ENCODE assay signal across 10 mouse cellular contexts in genomic region chr11:84526451-84526850, GRCm38 (mm10). TPM values are rescaled to one million over a fixed set of nuclear protein-coding genes. Genes with fewer than 3 reads are reported as not detected.
DNase-seq lines count a peak whose midpoint lies in the region; ATAC-seq lines count a peak whose summit lies in the region.
"Had no signal": no experiment of that assay in that cellular context is flagged by ENCODE, and none has a peak within 500 bp of the region (broad histone marks: within the 10 kb centered on the region; RNA-seq: fewer than 3 reads in every experiment).

No protein-coding gene starts in this region.

- no peaks in the 10 kb centered on the region for H3K36me3 ChIP-seq in kidney, embryonic 15.5 days
- no peaks in the 10 kb centered on the region for H3K36me3 ChIP-seq in embryonic facial prominence, embryonic 14.5 days (ENCODE audit: control insufficient read depth, insufficient read depth, low read length)
- H3K36me3 ChIP-seq in hindbrain, embryonic 16.5 days (ENCODE audit: control insufficient read depth, insufficient read depth, low read length), result no peaks in the 10 kb centered on the region
- H3K36me3 ChIP-seq in midbrain, embryonic 15.5 days (replicated peaks), result no peaks in the 10 kb centered on the region

- peak overlapping the region; percentile 82 for H3K4me2 ChIP-seq in kidney, embryonic 15.5 days
- H3K4me2 ChIP-seq in embryonic facial prominence, embryonic 14.5 days (ENCODE audit: low read depth, low read length), result peak overlapping the region; percentile 82
- H3K4me2 ChIP-seq in hindbrain, embryonic 16.5 days (ENCODE audit: low read length), result peak overlapping the region; percentile 68
- H3K4me2 ChIP-seq in midbrain, embryonic 15.5 days, result peak overlapping the region; percentile 65

- peaks cover 65% of the 10 kb centered on the region for H3K4me1 ChIP-seq in kidney, embryonic 15.5 days
- peaks cover 12% of the 10 kb centered on the region for H3K4me1 ChIP-seq in embryonic facial prominence, embryonic 14.5 days (ENCODE audit: control insufficient read depth, insufficient read depth, low read length)
- H3K4me1 ChIP-seq in hindbrain, embryonic 16.5 days (ENCODE audit: control insufficient read depth, insufficient read depth, low read depth, low read length), result peaks cover 22% of the 10 kb centered on the region
- peaks cover 46% of the 10 kb centered on the region for H3K4me1 ChIP-seq in midbrain, embryonic 15.5 days

- WGBS in kidney, embryonic 15.5 days, result under 1% methylated on average over 10 of the region's 10 CpGs
- WGBS in embryonic facial prominence, embryonic 14.5 days, result under 1% methylated on average over 10 of the region's 10 CpGs
- WGBS in hindbrain, embryonic 16.5 days, result 2% methylated on average over 10 of the region's 10 CpGs
- 0% methylated on average over 10 of the region's 10 CpGs for WGBS in midbrain, embryonic 15.5 days

- H3K9ac ChIP-seq in kidney, embryonic 15.5 days, result peak overlapping the region; percentile 71
- no peak overlapping the region for H3K9ac ChIP-seq in embryonic facial prominence, embryonic 14.5 days (ENCODE audit: low read depth, low read length)
- H3K9ac ChIP-seq in hindbrain, embryonic 16.5 days (ENCODE audit: low read depth, low read length), result peak overlapping the region; percentile 54
- peak overlapping the region; percentile 70 for H3K9ac ChIP-seq in midbrain, embryonic 15.5 days
- H3K9ac ChIP-seq: liver, embryonic 14.5 days had no signal

- H3K27me3 ChIP-seq in kidney, embryonic 15.5 days, result peaks cover 100% of the 10 kb centered on the region
- H3K27me3 ChIP-seq in embryonic facial prominence, embryonic 14.5 days (replicated peaks; ENCODE audit: control insufficient read depth, insufficient read depth, low read length), result peaks cover 96% of the 10 kb centered on the region
- peaks cover 22% of the 10 kb centered on the region for H3K27me3 ChIP-seq in hindbrain, embryonic 16.5 days (replicated peaks; ENCODE audit: control insufficient read depth, insufficient read depth, low read length)
- peaks cover 53% of the 10 kb centered on the region for H3K27me3 ChIP-seq in midbrain, embryonic 15.5 days (replicated peaks)

- no peaks in the 10 kb centered on the region for H3K9me3 ChIP-seq in kidney, embryonic 15.5 days (replicated peaks)
- no peaks in the 10 kb centered on the region for H3K9me3 ChIP-seq in embryonic facial prominence, embryonic 14.5 days (ENCODE audit: control insufficient read depth, low read length)
- no peaks in the 10 kb centered on the region for H3K9me3 ChIP-seq in hindbrain, embryonic 16.5 days (ENCODE audit: control insufficient read depth, low read length)
- H3K9me3 ChIP-seq in midbrain, embryonic 15.5 days, result no peaks in the 10 kb centered on the region

- no peak for ATAC-seq in kidney, embryonic 15.5 days (replicated peaks; ENCODE audit: low FRiP score)
- no peak for ATAC-seq in embryonic facial prominence, embryonic 14.5 days (ENCODE audit: low read depth)
- ATAC-seq in hindbrain, embryonic 16.5 days, result no peak
- ATAC-seq in midbrain, embryonic 15.5 days (replicated peaks), result no peak

- peak overlapping the region; percentile 63 for H3K4me3 ChIP-seq in kidney, embryonic 15.5 days (replicated peaks)
- peak overlapping the region; percentile 47 for H3K4me3 ChIP-seq in embryonic facial prominence, embryonic 14.5 days (ENCODE audit: low read depth, low read length)
- peak overlapping the region; percentile 43 for H3K4me3 ChIP-seq in hindbrain, embryonic 16.5 days (ENCODE audit: low read length)
- peak overlapping the region; percentile 56 for H3K4me3 ChIP-seq in midbrain, embryonic 15.5 days

- peak overlapping the region; percentile 91 for H3K27ac ChIP-seq in kidney, embryonic 15.5 days
- no peak overlapping the region for H3K27ac ChIP-seq in embryonic facial prominence, embryonic 14.5 days (replicated peaks; ENCODE audit: low read depth, low read length)
- H3K27ac ChIP-seq in hindbrain, embryonic 16.5 days (ENCODE audit: low read depth, low read length), result peak overlapping the region; percentile 77
- H3K27ac ChIP-seq in midbrain, embryonic 15.5 days, result peak overlapping the region; percentile 86
- H3K27ac ChIP-seq: liver, embryonic 14.5 days had no signal

- DNase-seq in kidney, postnatal 14 days, result no peak
- no peak for DNase-seq in embryonic facial prominence, embryonic 14.5 days (ENCODE audit: low spot score)
- no peak for DNase-seq in layer of hippocampus, adult 8-10 months (ENCODE audit: low spot score in 2 of 2)
- DNase-seq in spleen, postnatal 36 days (ENCODE audit: low spot score in 2 of 2), result no peak
- DNase-seq in embryo, embryonic 9.5 days (ENCODE audit: extremely low spot score), result no peak
- DNase-seq: right cerebral cortex, adult 18-20 months had no signal

RNA-seq across cellular contexts. Expression of gene Lhx1, which starts 1.1 kb away (rescaled TPM):
- polyA plus RNA-seq in kidney, embryonic 15.5 days (2015; fragmentation: Nextera tagmentation; extraction: Ambion mirVana), result 36.0 and 37.3 TPM in 2 replicates
- 0.07 and 0.11 TPM in 2 replicates for polyA plus RNA-seq in embryonic facial prominence, embryonic 14.5 days (2014; fragmentation: Nextera tagmentation; extraction: Ambion mirVana)
- polyA plus RNA-seq in hindbrain, embryonic 16.5 days (2015; fragmentation: Nextera tagmentation; extraction: Ambion mirVana), result 35.9 and 43.0 TPM in 2 replicates
- polyA plus RNA-seq in midbrain, embryonic 15.5 days (2015; fragmentation: Nextera tagmentation; extraction: Ambion mirVana), result 36.8 and 43.3 TPM in 2 replicates
- total RNA-seq in layer of hippocampus, adult 8-10 months (2022), result under 1 TPM in 3 of 4 experiments, not detected in 1; 0.08 to 0.43 (median 0.18) TPM
- polyA plus RNA-seq: liver, embryonic 14.5 days had no signal

RNA-seq across cellular contexts. Expression of gene Aatf, which starts 13.1 kb away (rescaled TPM):
- polyA plus RNA-seq in kidney, embryonic 15.5 days (2015; fragmentation: Nextera tagmentation; extraction: Ambion mirVana), result 59.8 and 60.4 TPM in 2 replicates
- 39.9 and 40.3 TPM in 2 replicates for polyA plus RNA-seq in embryonic facial prominence, embryonic 14.5 days (2014; fragmentation: Nextera tagmentation; extraction: Ambion mirVana)
- polyA plus RNA-seq in hindbrain, embryonic 16.5 days (2015; fragmentation: Nextera tagmentation; extraction: Ambion mirVana), result 51.0 and 52.1 TPM in 2 replicates
- polyA plus RNA-seq in midbrain, embryonic 15.5 days (2015; fragmentation: Nextera tagmentation; extraction: Ambion mirVana), result 49.2 and 53.2 TPM in 2 replicates
- 10 to 100 TPM; 20.1 to 24.8 (median 21.7) TPM for total RNA-seq in layer of hippocampus, adult 8-10 months (2022)

Comparison
In these comparisons a context has a peak if more than half of its experiments do, and no peak if none do; other contexts are left out.
1. RNA of gene Lhx1, which starts 1.1 kb away (polyA plus RNA-seq): 36.8 to 43.3 TPM in midbrain, embryonic 15.5 days, 36.0 to 37.3 TPM in kidney, embryonic 15.5 days and 35.9 to 43.0 TPM in hindbrain, embryonic 16.5 days; 0.07 to 0.11 TPM in embryonic facial prominence, embryonic 14.5 days; every median in the first group is over 10 times any median in the second.
2. Peak in every context shown above with its lines, with median percentiles within 50 percentile points of each other: H3K4me2 ChIP-seq and H3K4me3 ChIP-seq.